Mouse (Mus musculus) intestine, postnatal 0 days (tissue): ENCODE measurements around the gene Gprc5d. TPM values are rescaled to one million over a fixed set of nuclear protein-coding genes. Genes with fewer than 3 reads are reported as not detected.

Experiments used
- ATAC-seq: fragments of 200-750 bp; cut with Nextera tagmentation; 2 replicates; pipeline ENCODE4 v1.8.0; 2017; ENCODE audit warnings: mild to moderate bottlenecking, moderate TSS enrichment, moderate library complexity
- H3K27ac ChIP-seq: fragments of 300-500 bp; sonication (generic); 2 replicates; pipeline ENCODE4 v1.5.1; 2014; ENCODE audit warnings: mild to moderate bottlenecking, low read depth, low read length, moderate library complexity
- H3K27me3 ChIP-seq: fragments of 300-500 bp; sonication (generic); replicated peaks from 2 replicates; pipeline ENCODE4 v1.6.1; 2014; ENCODE audit warnings: low read length, mixed read lengths; ENCODE audit not compliant: control insufficient read depth, insufficient read depth
- H3K36me3 ChIP-seq: fragments of 300-500 bp; sonication (generic); 2 replicates; pipeline ENCODE4 v1.6.1; 2014; ENCODE audit warnings: mild to moderate bottlenecking, moderate library complexity; ENCODE audit not compliant: control insufficient read depth, insufficient read depth
- H3K4me1 ChIP-seq: fragments of 300-500 bp; sonication (generic); replicated peaks from 2 replicates; pipeline ENCODE4 v1.6.1; 2014; ENCODE audit warnings: antibody characterized with exemption, low read length, mixed read lengths; ENCODE audit not compliant: control insufficient read depth, insufficient read depth
- H3K4me2 ChIP-seq: fragments of 300-500 bp; sonication (generic); replicated peaks from 2 replicates; pipeline ENCODE4 v1.6.1; 2014; ENCODE audit warnings: low read depth, mild to moderate bottlenecking, moderate library complexity
- H3K4me3 ChIP-seq: fragments of 300-500 bp; sonication (generic); 2 replicates; pipeline ENCODE4 v1.5.1; 2014; ENCODE audit warnings: low read depth, low read length
- H3K9ac ChIP-seq: fragments of 300-500 bp; sonication (generic); 2 replicates; pipeline ENCODE4 v1.6.1; 2014; ENCODE audit warnings: mild to moderate bottlenecking, low read depth, low read length
- H3K9me3 ChIP-seq: fragments of 300-500 bp; sonication (generic); 2 replicates; pipeline ENCODE4 v1.6.1; 2016; ENCODE audit warnings: mixed run types; ENCODE audit not compliant: control insufficient read depth
- CTCF ChIP-seq: sonication (generic); IDR thresholded peaks from 2 replicates; pipeline ENCODE4 v1.5.1; 2016; ENCODE audit warnings: low read depth, mild to moderate bottlenecking, control low read depth, antibody characterized with exemption, moderate library complexity
- WGBS: fragments of 180-500 bp; shearing (Covaris S2); extraction: QIAGEN DNeasy Blood & Tissue Kit; methylation state at CpG from one replicate; pipeline ENCODE4 v1.1.7; 2014; 5-methylcytosine and 5-hydroxymethylcytosine counted together
- polyA plus RNA-seq: library from polyadenylated mRNA; unstranded; fragments of >200 nt; fragmentation: Nextera tagmentation; extraction: Ambion mirVana; gene quantifications from 2 replicates; pipeline ENCODE4 v1.2.1, GENCODE M21; 2015

Gene Gprc5d
- polyA plus RNA-seq, 1 experiment from 2014 or later = not detected

DNA sequence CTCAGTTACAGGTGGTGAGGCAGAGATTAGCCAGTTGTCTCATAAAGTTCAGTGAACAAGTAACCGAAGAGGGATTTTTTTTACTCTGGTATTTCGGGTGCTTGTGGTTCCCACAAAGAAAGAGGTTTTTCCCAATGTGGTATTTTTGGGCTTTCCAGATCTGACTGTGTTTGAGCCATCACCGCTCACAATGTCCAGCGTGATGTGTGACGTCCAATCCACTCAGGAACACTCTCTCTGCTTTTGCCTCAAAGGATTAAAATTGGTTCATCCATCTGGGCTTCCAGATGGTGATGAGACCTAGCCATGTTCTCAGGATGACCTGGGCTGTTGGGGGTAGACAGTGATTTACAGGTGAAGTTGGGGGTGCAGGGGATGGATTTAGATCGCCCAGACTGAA lies 11.1 kb downstream of the Gprc5d start:
- no peak for ATAC-seq
- H3K9me3 ChIP-seq = no peaks in the 10 kb centered on the region

DNA sequence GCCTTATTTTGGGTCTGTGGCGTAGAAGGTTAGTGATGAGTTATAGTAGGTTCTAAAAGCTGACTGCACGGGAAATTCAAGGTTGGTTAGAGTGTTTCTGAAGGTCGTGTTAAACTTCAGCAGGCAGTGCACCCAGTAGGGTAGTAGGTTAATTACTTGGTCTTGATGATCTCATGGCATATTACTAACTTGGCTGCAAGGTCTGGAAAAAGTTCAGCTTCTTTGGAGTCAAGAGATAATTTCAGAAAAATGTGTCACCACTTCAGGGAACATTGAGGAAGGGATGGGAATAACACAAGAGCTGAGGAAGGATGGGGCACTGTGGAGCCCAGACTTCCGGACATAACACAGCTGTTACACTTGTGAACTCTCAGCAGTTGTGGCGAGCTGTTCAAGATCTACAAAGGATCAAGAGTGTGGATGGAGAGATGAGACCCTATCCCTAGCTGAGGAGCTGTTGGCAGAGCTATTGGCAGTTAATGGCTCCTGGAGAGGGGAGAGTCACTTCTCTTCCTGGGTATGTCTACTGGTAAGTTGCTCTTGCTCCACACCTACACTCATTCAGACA lies 15.3 kb downstream of the Gprc5d start:
- Histone ChIP-seq H3K27ac (no peak overlapping the region), H3K9ac (no peak overlapping the region), H3K9me3 (no peaks in the 10 kb centered on the region), H3K27me3 (no peaks in the 10 kb centered on the region), H3K4me3 (no peak overlapping the region), H3K4me1 (no peaks in the 10 kb centered on the region), H3K36me3 (no peaks in the 10 kb centered on the region), H3K4me2 (no peak overlapping the region)
- WGBS = 74% methylated on average over 5 of the region's 5 CpGs
- no peak for ATAC-seq
- TF ChIP-seq CTCF = no peak

More for the DNA sequence above, 11.1 kb downstream of the Gprc5d start:
- H3K27me3 ChIP-seq = no peaks in the 10 kb centered on the region
- no peaks in the 10 kb centered on the region for H3K36me3 ChIP-seq
- no peak overlapping the region for H3K4me3 ChIP-seq
- no peak overlapping the region for H3K9ac ChIP-seq
- H3K27ac ChIP-seq = no peak overlapping the region
- no peaks in the 10 kb centered on the region for H3K4me1 ChIP-seq
- H3K4me2 ChIP-seq = no peak overlapping the region
- 89% methylated on average over 6 of the region's 6 CpGs for WGBS
- TF ChIP-seq CTCF = no peak

DNA sequence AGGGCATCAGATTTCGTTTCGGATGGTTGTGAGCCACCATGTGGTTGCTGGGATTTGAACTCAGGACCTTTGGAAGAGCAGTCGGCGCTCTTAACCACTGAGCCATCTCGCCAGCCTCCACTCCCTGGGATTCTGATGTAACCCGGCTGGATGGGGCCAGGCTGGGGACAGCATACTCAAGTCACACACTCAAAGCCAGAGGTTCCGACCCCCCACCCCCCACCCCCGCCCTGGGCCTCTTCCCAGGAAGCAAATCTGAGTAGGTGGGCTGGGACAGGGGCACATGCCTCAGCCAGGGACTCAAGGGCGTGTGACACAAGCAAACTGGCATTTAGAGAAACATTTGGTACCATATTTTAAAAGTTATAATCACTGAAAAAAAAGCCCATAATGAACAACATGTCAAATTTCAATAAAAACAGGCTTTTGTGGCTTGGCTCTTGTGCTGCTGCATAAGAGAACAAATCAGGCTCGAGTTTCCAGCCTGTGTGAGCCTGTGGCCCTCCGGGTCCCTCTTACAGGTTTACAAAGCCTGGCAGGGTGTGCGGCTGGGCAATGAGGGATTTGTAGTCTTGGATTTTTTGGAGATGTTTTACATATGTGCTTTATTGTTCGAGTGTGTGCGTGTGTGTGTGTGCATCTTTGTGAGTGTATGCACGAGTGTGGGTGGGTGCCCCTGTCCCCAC lies 17.2 kb downstream of the Gprc5d start:
- ATAC-seq = no peak
- Histone ChIP-seq H3K27ac (no peak overlapping the region), H3K36me3 (no peaks in the 10 kb centered on the region), H3K4me2 (no peak overlapping the region), H3K9me3 (no peaks in the 10 kb centered on the region), H3K4me3 (no peak overlapping the region), H3K9ac (no peak overlapping the region), H3K27me3 (no peaks in the 10 kb centered on the region), H3K4me1 (no peaks in the 10 kb centered on the region)
- 79% methylated on average over 15 of the region's 15 CpGs for WGBS
- TF ChIP-seq CTCF = no peak

DNA sequence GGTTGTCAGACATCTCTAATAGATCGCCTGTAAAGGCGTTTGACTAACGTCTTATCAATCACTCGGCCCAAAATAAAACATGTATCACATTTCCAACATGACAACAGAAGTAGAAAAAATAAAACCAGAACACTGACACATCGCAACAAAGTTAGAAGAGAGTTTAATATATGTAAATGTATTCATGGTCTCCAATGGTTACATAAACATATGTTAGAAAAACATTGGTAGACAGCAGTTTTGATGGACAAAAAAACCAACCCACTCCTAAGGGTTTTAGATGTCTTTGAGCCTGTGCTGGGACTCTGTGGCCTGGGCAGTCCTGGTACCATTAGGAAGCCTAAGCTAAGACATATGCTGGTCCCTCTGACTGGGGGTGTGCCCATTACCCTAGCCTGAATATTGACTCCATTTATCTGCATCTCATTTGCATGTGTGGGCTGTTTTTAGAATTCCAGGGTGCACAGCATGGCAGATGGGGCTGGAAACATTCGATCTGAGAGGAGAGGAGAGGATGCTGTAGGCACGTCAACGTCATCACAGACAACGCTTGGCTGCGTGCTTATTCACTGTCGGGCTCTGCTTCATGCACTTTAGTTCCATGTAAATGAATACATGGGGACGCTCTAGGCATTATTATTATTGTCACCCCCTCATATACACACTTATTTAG lies 25.1 kb downstream of the Gprc5d start:
- Histone ChIP-seq H3K9ac (no peak overlapping the region), H3K9me3 (no peaks in the 10 kb centered on the region), H3K36me3 (no peaks in the 10 kb centered on the region), H3K4me1 (no peaks in the 10 kb centered on the region), H3K4me2 (no peak overlapping the region), H3K4me3 (no peak overlapping the region), H3K27me3 (no peaks in the 10 kb centered on the region), H3K27ac (no peak overlapping the region)
- TF ChIP-seq CTCF = no peak
- 87% methylated on average over 12 of the region's 12 CpGs for WGBS
- ATAC-seq = no peak

DNA sequence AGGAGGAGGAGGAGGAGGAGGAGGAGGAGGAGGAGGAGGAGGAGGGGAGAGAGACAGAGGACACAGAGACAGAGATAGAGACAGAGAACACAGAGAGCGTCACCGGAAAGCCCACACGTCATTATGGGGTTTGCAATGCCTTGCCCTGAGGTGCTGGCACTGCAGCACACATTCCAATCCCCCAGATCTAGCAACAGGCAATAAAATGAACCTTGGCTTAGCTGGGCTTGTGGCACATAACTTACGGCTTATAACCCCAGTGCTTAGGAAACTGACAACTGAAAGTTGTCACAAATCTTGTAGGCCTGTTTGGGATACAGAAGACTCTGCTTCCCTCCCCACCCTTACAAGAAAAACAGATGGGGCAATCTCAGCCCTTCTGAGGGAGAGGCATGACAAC lies 27.4 kb downstream of the Gprc5d start:
- Histone ChIP-seq H3K4me2 (no peak overlapping the region), H3K27ac (no peak overlapping the region), H3K27me3 (no peaks in the 10 kb centered on the region), H3K4me1 (no peaks in the 10 kb centered on the region), H3K36me3 (no peaks in the 10 kb centered on the region), H3K4me3 (no peak overlapping the region), H3K9ac (no peak overlapping the region), H3K9me3 (no peaks in the 10 kb centered on the region)
- ATAC-seq = no peak
- 67% methylated on average over 4 of the region's 4 CpGs for WGBS
- no peak for TF ChIP-seq CTCF

DNA sequence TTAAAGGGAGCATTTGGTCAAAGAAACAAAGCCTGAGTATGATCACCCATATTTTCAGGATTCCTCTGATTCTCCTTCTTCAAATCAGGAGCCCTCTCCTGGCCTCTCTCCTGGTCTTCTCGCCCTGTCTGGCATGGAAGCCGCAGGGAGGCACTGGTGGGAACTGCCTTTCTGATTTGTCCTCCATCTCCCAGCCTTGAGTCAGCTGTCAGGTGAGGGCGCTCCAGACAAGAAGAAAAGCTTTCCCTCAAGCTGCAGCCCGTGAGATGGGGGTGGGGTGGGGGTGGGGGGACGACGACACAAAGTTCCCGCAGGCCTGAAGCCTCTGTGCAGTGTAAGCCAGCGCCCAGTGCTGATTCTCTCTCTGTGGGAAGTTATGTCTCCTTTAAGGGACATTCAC lies 28.3 kb downstream of the Gprc5d start:
- WGBS = 44% methylated on average over 8 of the region's 8 CpGs
- no peak for ATAC-seq
- H3K9me3 ChIP-seq = no peaks in the 10 kb centered on the region
- no peaks in the 10 kb centered on the region for H3K27me3 ChIP-seq
- no peaks in the 10 kb centered on the region for H3K36me3 ChIP-seq
- H3K4me1 ChIP-seq = no peaks in the 10 kb centered on the region
- H3K4me3 ChIP-seq = no peak overlapping the region
- H3K4me2 ChIP-seq = no peak overlapping the region
- no peak overlapping the region for H3K9ac ChIP-seq
- TF ChIP-seq CTCF = no peak
- no peak overlapping the region for H3K27ac ChIP-seq
